Mouse (Mus musculus) forelimb bud, embryonic 11.5 days (tissue): ENCODE data around the gene Stfa2l1.
"Not testable (repeated sequence)": the region's sequence is repeated elsewhere in the genome, so short reads cannot be mapped to it uniquely, and the experiment has no call there.

Source experiments
- DNase-seq: peaks from one replicate; pipeline ENCODE4 v3.0.0-alpha.2; 2012; ENCODE audit warnings: low read depth, low spot score

The Stfa2l1 gene

GRCm38 (mm10) chr16:36156402-36156975 lies at the start of gene Stfa2l1:
TSS of gene Stfa2l1 (plus strand) at chr16:36156811.
- no peak for DNase-seq

- not testable (repeated sequence) for DNase-seq
Measured at GRCm38 (mm10) chr16:36111486-36111885, 45.1 kb upstream of the Stfa2l1 start.

GRCm38 (mm10) chr16:36115751-36116150 lies 40.9 kb upstream of the Stfa2l1 start:
- not testable (repeated sequence) for DNase-seq

- no peak for DNase-seq
Measured at GRCm38 (mm10) chr16:36128092-36128491, 28.5 kb upstream of the Stfa2l1 start.

GRCm38 (mm10) chr16:36131141-36131540 lies 25.5 kb upstream of the Stfa2l1 start, which contains the start of gene Csta1:
TSS of gene Csta1 (minus strand) at chr16:36131241.
- no peak for DNase-seq

- DNase-seq = no peak
Measured at GRCm38 (mm10) chr16:36138201-36138600, 18.4 kb upstream of the Stfa2l1 start.

GRCm38 (mm10) chr16:36167841-36168240 lies 11.2 kb downstream of the Stfa2l1 start:
- not testable (repeated sequence) for DNase-seq

- DNase-seq = no peak
Measured at GRCm38 (mm10) chr16:36176108-36176507, 19.5 kb downstream of the Stfa2l1 start.

- DNase-seq = no peak
Measured at GRCm38 (mm10) chr16:36179910-36180309, 23.3 kb downstream of the Stfa2l1 start.

GRCm38 (mm10) chr16:36183912-36184311 lies 27.3 kb downstream of the Stfa2l1 start, which contains the start of gene Gm5483:
TSS of gene Gm5483 (plus strand) at chr16:36184212.
- not testable (repeated sequence) for DNase-seq

- DNase-seq = no peak
Measured at GRCm38 (mm10) chr16:36199226-36199625, 42.6 kb downstream of the Stfa2l1 start.

- no peak for DNase-seq
Measured at GRCm38 (mm10) chr16:36203846-36204245, 47.2 kb downstream of the Stfa2l1 start.

GRCm38 (mm10) chr16:36205684-36206083 lies 49.1 kb downstream of the Stfa2l1 start:
- not testable (repeated sequence) for DNase-seq

GRCm38 (mm10) chr16:36209967-36210453 lies 53.4 kb downstream of the Stfa2l1 start, which contains the start of gene Gm5416:
TSS of gene Gm5416 (plus strand) at chr16:36210403.
- DNase-seq = no peak
